Mouse (Mus musculus) liver, embryonic 14.5 days (tissue): ENCODE data around the gene Slc28a1.

Experiments used
- CTCF ChIP-seq: IDR thresholded peaks from 2 replicates; pipeline ENCODE4 v1.5.1; 2016; ENCODE audit warnings: antibody characterized with exemption, low read depth, control low read depth
- EP300 ChIP-seq: IDR thresholded peaks from 2 replicates; pipeline ENCODE4 v1.6.1; 2016; ENCODE audit warnings: antibody characterized with exemption, low read depth

- TF ChIP-seq EP300: no peak
- no peak for TF ChIP-seq CTCF
Measured at GRCm38 (mm10) chr7:81114555-81114954, at the start of gene Slc28a1.
